Mouse (Mus musculus): ENCODE measurements around the gene Gimd1. TPM values are rescaled to one million over a fixed set of nuclear protein-coding genes. Genes with fewer than 3 reads are reported as not detected.

The Gimd1 gene
- polyA plus RNA-seq (2017; shearing (Covaris generic)): not detected

GRCm38 (mm10) chr3:132629601-132630239 is at the start of gene Gimd1:
Gene Gimd1 (plus strand): TSS chr3:132629820.

DNA sequence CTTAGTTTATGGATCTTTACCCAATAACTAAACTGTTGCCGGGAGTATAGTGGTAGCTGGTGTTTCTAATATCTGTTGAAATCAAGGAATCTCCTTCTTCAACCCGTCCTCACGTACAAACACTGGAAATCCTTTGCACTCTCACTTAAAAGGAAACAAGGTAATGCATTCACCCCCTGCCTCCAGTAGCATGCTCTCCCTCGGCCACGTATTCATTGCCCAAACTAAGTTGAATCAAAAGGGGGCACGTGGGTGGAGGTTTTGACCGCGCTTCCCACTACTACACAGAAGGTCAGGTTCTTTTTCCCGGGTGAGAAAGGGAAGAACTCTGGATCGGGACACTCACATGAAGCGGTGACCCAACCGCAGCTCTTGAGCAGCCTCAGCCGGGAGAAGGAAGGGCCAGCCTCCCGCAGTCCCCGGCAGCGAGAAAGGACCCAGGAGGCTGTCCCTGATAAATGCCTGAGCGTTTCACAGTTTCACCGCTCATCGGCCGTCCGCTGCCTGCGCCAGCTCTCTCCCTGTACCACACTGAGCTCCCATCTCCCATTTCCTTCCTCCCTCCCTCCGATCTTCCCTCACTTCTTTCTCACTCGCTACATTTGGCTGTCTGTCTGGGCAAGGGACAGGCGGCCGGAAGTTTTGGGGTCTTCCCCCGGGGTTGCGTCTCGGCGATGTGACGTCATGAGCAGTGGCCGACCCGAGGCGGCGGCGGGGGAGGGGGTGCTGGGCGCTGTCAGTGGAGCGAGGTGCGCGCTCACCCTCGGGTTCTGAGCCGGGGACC is 54.0 kb downstream of the Gimd1 start, which contains the start of gene Tbck:
TSS of gene Tbck (plus strand) at position 698 of the 784 bp plus-strand sequence.

DNA sequence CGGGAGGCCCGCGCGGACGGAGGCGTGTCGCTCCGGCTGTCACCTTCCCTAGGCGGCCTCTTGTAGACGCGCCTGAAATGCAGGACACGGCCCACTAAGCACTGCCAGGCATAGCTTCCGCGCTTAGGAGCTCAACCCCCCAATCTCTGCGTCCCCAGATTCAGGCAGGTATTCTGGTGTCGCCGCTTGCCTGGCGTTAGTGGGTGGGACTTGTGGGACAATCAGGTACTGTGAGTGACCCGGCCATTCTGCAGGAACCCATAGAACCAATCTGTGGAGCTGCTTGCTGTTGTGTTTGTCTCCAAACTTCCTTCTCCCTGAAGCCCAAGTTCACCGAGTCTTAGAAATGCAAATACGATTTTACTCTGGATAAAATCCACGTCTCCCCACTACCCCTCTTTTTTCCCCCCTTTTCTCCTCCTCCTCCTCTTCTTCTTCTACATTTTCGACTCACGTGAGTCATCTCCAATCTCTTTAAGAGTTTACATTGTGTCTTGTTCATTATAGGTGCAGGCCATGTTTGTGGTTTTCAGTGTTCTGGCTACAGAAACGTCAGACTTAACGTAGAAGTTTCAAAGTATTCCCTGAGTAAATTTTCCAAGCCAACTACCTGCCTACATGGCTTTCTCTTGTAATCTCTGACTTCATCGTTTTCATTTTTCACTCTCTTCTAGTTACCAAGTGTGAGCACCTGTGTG is 54.8 kb downstream of the Gimd1 start, which contains the start of gene Aimp1:
TSS of gene Aimp1 (minus strand) at position 140 of the 698 bp plus-strand sequence.

Other genes with a start within 250 kb of the Gimd1 start
- gene Tbck, start 54.3 kb downstream of the Gimd1 start, polyA plus RNA-seq (2017; shearing (Covaris generic)): 12.2 TPM
- 39.8 TPM for gene Aimp1, start 54.5 kb downstream of the Gimd1 start, polyA plus RNA-seq (2017; shearing (Covaris generic))

All from naive thymus-derived CD4-positive, alpha-beta T cell, adult 5 months (primary cell).